Mouse (Mus musculus): ENCODE measurements at regions not wholly inside any gene's neighbourhood (a gene's known extent, or its start where the extent isn't known, plus 50 kb on each side); places are given as distances from the start of the nearest gene placed in this dataset.

GRCm38 (mm10) chr4:30216086-30216485 is 1403.2 kb downstream of the Epha7 start:
- H3K4me3 ChIP-seq (ENCODE audit: low read length): no peak overlapping the region
- H3K27ac ChIP-seq (ENCODE audit: low read length): no peak overlapping the region
- WGBS: 92% methylated on average over 1 of the region's 1 CpGs
- ATAC-seq (ENCODE audit: low read depth): no peak
- no peak overlapping the region for H3K9ac ChIP-seq (ENCODE audit: low read length)
- no peaks in the 10 kb centered on the region for H3K27me3 ChIP-seq (ENCODE audit: control insufficient read depth, insufficient read depth, low read depth, low read length)
- no peak overlapping the region for H3K4me2 ChIP-seq (ENCODE audit: low read depth, low read length)
- H3K9me3 ChIP-seq (ENCODE audit: control insufficient read depth, low read length): no peaks in the 10 kb centered on the region
- H3K4me1 ChIP-seq (replicated peaks; ENCODE audit: control insufficient read depth, insufficient read depth, low read length): no peaks in the 10 kb centered on the region
- H3K36me3 ChIP-seq (ENCODE audit: control insufficient read depth, insufficient read depth, low read length): no peaks in the 10 kb centered on the region

- no peaks in the 10 kb centered on the region for H3K9me3 ChIP-seq (ENCODE audit: control insufficient read depth, low read length)
- no peak overlapping the region for H3K4me3 ChIP-seq (ENCODE audit: low read length)
- H3K4me1 ChIP-seq (replicated peaks; ENCODE audit: control insufficient read depth, insufficient read depth, low read length): no peaks in the 10 kb centered on the region
- no peaks in the 10 kb centered on the region for H3K36me3 ChIP-seq (ENCODE audit: control insufficient read depth, insufficient read depth, low read length)
- no peaks in the 10 kb centered on the region for H3K27me3 ChIP-seq (ENCODE audit: control insufficient read depth, insufficient read depth, low read depth, low read length)
- no peak overlapping the region for H3K9ac ChIP-seq (ENCODE audit: low read length)
- H3K27ac ChIP-seq (ENCODE audit: low read length): no peak overlapping the region
- H3K4me2 ChIP-seq (ENCODE audit: low read depth, low read length): no peak overlapping the region
- no peak for ATAC-seq (ENCODE audit: low read depth)
These were observed 1414.2 kb downstream of the Epha7 start for GRCm38 (mm10) chr4:30227139-30227538.

GRCm38 (mm10) chr4:30262101-30262500 is 1449.2 kb downstream of the Epha7 start:
- Histone ChIP-seq H3K9me3 (ENCODE audit: control insufficient read depth, low read length) (no peaks in the 10 kb centered on the region), H3K4me3 (ENCODE audit: low read length) (no peak overlapping the region), H3K27me3 (ENCODE audit: control insufficient read depth, insufficient read depth, low read depth, low read length) (no peaks in the 10 kb centered on the region), H3K27ac (ENCODE audit: low read length) (no peak overlapping the region), H3K9ac (ENCODE audit: low read length) (no peak overlapping the region), H3K36me3 (ENCODE audit: control insufficient read depth, insufficient read depth, low read length) (no peaks in the 10 kb centered on the region), H3K4me2 (ENCODE audit: low read depth, low read length) (no peak overlapping the region), H3K4me1 (replicated peaks; ENCODE audit: control insufficient read depth, insufficient read depth, low read length) (no peaks in the 10 kb centered on the region)
- ATAC-seq (ENCODE audit: low read depth): no peak
- 53% methylated on average over 2 of the region's 2 CpGs for WGBS

GRCm38 (mm10) chr4:30268026-30268425 is 1455.1 kb downstream of the Epha7 start:
- no peak overlapping the region for H3K4me2 ChIP-seq (ENCODE audit: low read depth, low read length)
- no peaks in the 10 kb centered on the region for H3K27me3 ChIP-seq (ENCODE audit: control insufficient read depth, insufficient read depth, low read depth, low read length)
- no peak for ATAC-seq (ENCODE audit: low read depth)
- 49% methylated on average over 3 of the region's 3 CpGs for WGBS
- no peaks in the 10 kb centered on the region for H3K36me3 ChIP-seq (ENCODE audit: control insufficient read depth, insufficient read depth, low read length)
- H3K4me1 ChIP-seq (replicated peaks; ENCODE audit: control insufficient read depth, insufficient read depth, low read length): no peaks in the 10 kb centered on the region
- no peak overlapping the region for H3K9ac ChIP-seq (ENCODE audit: low read length)
- H3K4me3 ChIP-seq (ENCODE audit: low read length): no peak overlapping the region
- H3K27ac ChIP-seq (ENCODE audit: low read length): no peak overlapping the region
- no peaks in the 10 kb centered on the region for H3K9me3 ChIP-seq (ENCODE audit: control insufficient read depth, low read length)

GRCm38 (mm10) chr4:30270000-30270399 is 1457.1 kb downstream of the Epha7 start:
- no peaks in the 10 kb centered on the region for H3K9me3 ChIP-seq (ENCODE audit: control insufficient read depth, low read length)
- no peak overlapping the region for H3K4me3 ChIP-seq (ENCODE audit: low read length)
- no peak overlapping the region for H3K9ac ChIP-seq (ENCODE audit: low read length)
- no peaks in the 10 kb centered on the region for H3K27me3 ChIP-seq (ENCODE audit: control insufficient read depth, insufficient read depth, low read depth, low read length)
- H3K27ac ChIP-seq (ENCODE audit: low read length): no peak overlapping the region
- ATAC-seq (ENCODE audit: low read depth): peak; percentile 51; the same call in 1 of the 2 replicates
- H3K4me2 ChIP-seq (ENCODE audit: low read depth, low read length): no peak overlapping the region
- no peaks in the 10 kb centered on the region for H3K4me1 ChIP-seq (replicated peaks; ENCODE audit: control insufficient read depth, insufficient read depth, low read length)
- no peaks in the 10 kb centered on the region for H3K36me3 ChIP-seq (ENCODE audit: control insufficient read depth, insufficient read depth, low read length)

GRCm38 (mm10) chr4:30312438-30312837 is 1499.5 kb downstream of the Epha7 start:
- H3K4me3 ChIP-seq (ENCODE audit: low read length): no peak overlapping the region
- 63% methylated on average over 2 of the region's 2 CpGs for whole genome bisulfite sequencing
- H3K27me3 ChIP-seq (ENCODE audit: control insufficient read depth, insufficient read depth, low read depth, low read length): no peaks in the 10 kb centered on the region
- no peak overlapping the region for H3K9ac ChIP-seq (ENCODE audit: low read length)
- H3K9me3 ChIP-seq (ENCODE audit: control insufficient read depth, low read length): no peaks in the 10 kb centered on the region
- no peak for ATAC-seq (ENCODE audit: low read depth)
- no peak overlapping the region for H3K4me2 ChIP-seq (ENCODE audit: low read depth, low read length)
- H3K36me3 ChIP-seq (ENCODE audit: control insufficient read depth, insufficient read depth, low read length): no peaks in the 10 kb centered on the region
- H3K27ac ChIP-seq (ENCODE audit: low read length): no peak overlapping the region
- no peaks in the 10 kb centered on the region for H3K4me1 ChIP-seq (replicated peaks; ENCODE audit: control insufficient read depth, insufficient read depth, low read length)

- H3K9me3 ChIP-seq (ENCODE audit: control insufficient read depth, low read length): no peaks in the 10 kb centered on the region
- H3K4me1 ChIP-seq (replicated peaks; ENCODE audit: control insufficient read depth, insufficient read depth, low read length): no peaks in the 10 kb centered on the region
- no peak overlapping the region for H3K27ac ChIP-seq (ENCODE audit: low read length)
- WGBS: 74% methylated on average over 7 of the region's 7 CpGs
- no peak overlapping the region for H3K9ac ChIP-seq (ENCODE audit: low read length)
- H3K36me3 ChIP-seq (ENCODE audit: control insufficient read depth, insufficient read depth, low read length): no peaks in the 10 kb centered on the region
- no peak overlapping the region for H3K4me2 ChIP-seq (ENCODE audit: low read depth, low read length)
- ATAC-seq (ENCODE audit: low read depth): no peak
- no peaks in the 10 kb centered on the region for H3K27me3 ChIP-seq (ENCODE audit: control insufficient read depth, insufficient read depth, low read depth, low read length)
- H3K4me3 ChIP-seq (ENCODE audit: low read length): no peak overlapping the region
These were observed 1500.0 kb downstream of the Epha7 start for GRCm38 (mm10) chr4:30312956-30313355.

- no peaks in the 10 kb centered on the region for H3K4me1 ChIP-seq (replicated peaks; ENCODE audit: control insufficient read depth, insufficient read depth, low read length)
- H3K9me3 ChIP-seq (ENCODE audit: control insufficient read depth, low read length): no peaks in the 10 kb centered on the region
- no peaks in the 10 kb centered on the region for H3K36me3 ChIP-seq (ENCODE audit: control insufficient read depth, insufficient read depth, low read length)
- no peak overlapping the region for H3K9ac ChIP-seq (ENCODE audit: low read length)
- WGBS: 47% methylated on average over 1 of the region's 1 CpGs
- H3K4me3 ChIP-seq (ENCODE audit: low read length): no peak overlapping the region
- no peak overlapping the region for H3K4me2 ChIP-seq (ENCODE audit: low read depth, low read length)
- no peaks in the 10 kb centered on the region for H3K27me3 ChIP-seq (ENCODE audit: control insufficient read depth, insufficient read depth, low read depth, low read length)
- H3K27ac ChIP-seq (ENCODE audit: low read length): no peak overlapping the region
- no peak for ATAC-seq (ENCODE audit: low read depth)
These were observed 1502.4 kb downstream of the Epha7 start for GRCm38 (mm10) chr4:30315348-30315747.

GRCm38 (mm10) chr4:30316995-30317394 is 1504.1 kb downstream of the Epha7 start:
- H3K27ac ChIP-seq (ENCODE audit: low read length): no peak overlapping the region
- H3K9ac ChIP-seq (ENCODE audit: low read length): no peak overlapping the region
- H3K36me3 ChIP-seq (ENCODE audit: control insufficient read depth, insufficient read depth, low read length): no peaks in the 10 kb centered on the region
- ATAC-seq (ENCODE audit: low read depth): no peak
- no peak overlapping the region for H3K4me3 ChIP-seq (ENCODE audit: low read length)
- WGBS: 52% methylated on average over 4 of the region's 4 CpGs
- H3K27me3 ChIP-seq (ENCODE audit: control insufficient read depth, insufficient read depth, low read depth, low read length): no peaks in the 10 kb centered on the region
- no peaks in the 10 kb centered on the region for H3K4me1 ChIP-seq (replicated peaks; ENCODE audit: control insufficient read depth, insufficient read depth, low read length)
- no peaks in the 10 kb centered on the region for H3K9me3 ChIP-seq (ENCODE audit: control insufficient read depth, low read length)
- no peak overlapping the region for H3K4me2 ChIP-seq (ENCODE audit: low read depth, low read length)

- Histone ChIP-seq H3K9ac (ENCODE audit: low read length) (no peak overlapping the region), H3K27me3 (ENCODE audit: control insufficient read depth, insufficient read depth, low read depth, low read length) (no peaks in the 10 kb centered on the region), H3K36me3 (ENCODE audit: control insufficient read depth, insufficient read depth, low read length) (no peaks in the 10 kb centered on the region), H3K27ac (ENCODE audit: low read length) (no peak overlapping the region), H3K4me3 (ENCODE audit: low read length) (no peak overlapping the region), H3K9me3 (ENCODE audit: control insufficient read depth, low read length) (no peaks in the 10 kb centered on the region), H3K4me2 (ENCODE audit: low read depth, low read length) (no peak overlapping the region), H3K4me1 (replicated peaks; ENCODE audit: control insufficient read depth, insufficient read depth, low read length) (no peaks in the 10 kb centered on the region)
- no peak for ATAC-seq (ENCODE audit: low read depth)
These were observed 1507.1 kb downstream of the Epha7 start for GRCm38 (mm10) chr4:30320038-30320437.

Data from lung, embryonic 16.5 days (tissue).